Mouse (Mus musculus): ENCODE data around the gene Dnajb14. TPM values are rescaled to one million over a fixed set of nuclear protein-coding genes. Genes with fewer than 3 reads are reported as not detected.

Gene Dnajb14
- polyA plus RNA-seq, 1 experiment = 6.1 TPM

GRCm38 (mm10) chr3:137860394-137861170 lies 6.9 kb upstream of the Dnajb14 start:
- H3K4me1 ChIP-seq (ENCODE audit: control insufficient read depth, insufficient read depth, low read length) = no peaks in the 10 kb centered on the region
- H3K4me3 ChIP-seq (replicated peaks; ENCODE audit: extremely low read depth, low read depth, low read length) = no peak overlapping the region
- 49% methylated on average over 8 of the region's 8 CpGs for WGBS
- TF ChIP-seq CTCF (IDR thresholded peaks at IDR 0.05; ENCODE audit: insufficient read depth, low read length) = no peak
- TF ChIP-seq POLR2A (IDR thresholded peaks at IDR 0.05; ENCODE audit: borderline replicate concordance, extremely low read depth, low read depth, low read length) = no peak
- no peak for DNase-seq

DNA sequence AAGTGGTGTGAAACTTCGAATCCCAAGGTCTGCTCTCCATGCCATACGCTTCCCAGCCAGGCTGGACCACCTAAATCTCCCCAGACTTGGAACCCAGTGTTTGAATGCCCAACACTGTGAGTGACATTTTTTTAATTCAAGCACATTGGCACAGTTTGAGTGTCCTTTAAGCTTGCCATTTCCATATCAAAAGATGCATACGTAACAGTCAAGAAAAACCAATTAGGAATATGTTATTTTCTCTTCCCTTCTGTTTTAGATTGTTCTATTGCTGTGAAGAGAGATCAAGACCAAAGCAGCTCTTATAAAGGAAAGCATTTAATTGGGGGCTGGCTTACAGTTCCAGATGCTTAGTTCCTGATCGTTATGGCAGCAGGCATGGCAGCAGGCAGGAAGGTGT lies 6.0 kb upstream of the Dnajb14 start:
- TF ChIP-seq CTCF (IDR thresholded peaks at IDR 0.05; ENCODE audit: insufficient read depth, low read length) (no peak), POLR2A (IDR thresholded peaks at IDR 0.05; ENCODE audit: borderline replicate concordance, extremely low read depth, low read depth, low read length) (no peak)
- DNase-seq = no peak
- H3K4me1 ChIP-seq (ENCODE audit: control insufficient read depth, insufficient read depth, low read length) = no peaks in the 10 kb centered on the region
- H3K4me3 ChIP-seq (replicated peaks; ENCODE audit: extremely low read depth, low read depth, low read length) = no peak overlapping the region
- WGBS = 96% methylated on average over 4 of the region's 4 CpGs

DNA sequence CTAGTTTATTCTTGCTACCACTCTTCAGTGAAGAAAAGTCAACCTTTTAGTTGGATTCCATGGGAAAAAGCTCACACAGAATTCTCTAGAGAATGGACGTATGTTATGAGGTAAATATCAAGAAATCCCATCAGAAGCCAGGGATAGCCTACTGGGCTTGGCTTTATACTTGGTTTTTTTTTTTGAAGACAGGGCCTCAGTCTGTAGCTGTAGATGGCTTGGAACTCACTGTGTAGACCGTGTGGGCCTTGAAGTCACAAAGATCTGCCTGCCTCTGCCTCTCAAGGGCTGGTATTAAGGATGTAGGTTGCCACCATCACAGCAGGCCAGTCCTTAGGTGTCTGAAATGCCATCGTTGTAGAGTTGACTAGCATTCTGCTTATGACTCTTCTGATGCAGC lies 4.9 kb upstream of the Dnajb14 start:
- H3K4me1 ChIP-seq (ENCODE audit: control insufficient read depth, insufficient read depth, low read length) = no peaks in the 10 kb centered on the region
- WGBS = 97% methylated on average over 3 of the region's 3 CpGs
- TF ChIP-seq CTCF (IDR thresholded peaks at IDR 0.05; ENCODE audit: insufficient read depth, low read length) (no peak), POLR2A (IDR thresholded peaks at IDR 0.05; ENCODE audit: borderline replicate concordance, extremely low read depth, low read depth, low read length) (no peak)
- DNase-seq = no peak
- H3K4me3 ChIP-seq (replicated peaks; ENCODE audit: extremely low read depth, low read depth, low read length) = no peak overlapping the region

DNA sequence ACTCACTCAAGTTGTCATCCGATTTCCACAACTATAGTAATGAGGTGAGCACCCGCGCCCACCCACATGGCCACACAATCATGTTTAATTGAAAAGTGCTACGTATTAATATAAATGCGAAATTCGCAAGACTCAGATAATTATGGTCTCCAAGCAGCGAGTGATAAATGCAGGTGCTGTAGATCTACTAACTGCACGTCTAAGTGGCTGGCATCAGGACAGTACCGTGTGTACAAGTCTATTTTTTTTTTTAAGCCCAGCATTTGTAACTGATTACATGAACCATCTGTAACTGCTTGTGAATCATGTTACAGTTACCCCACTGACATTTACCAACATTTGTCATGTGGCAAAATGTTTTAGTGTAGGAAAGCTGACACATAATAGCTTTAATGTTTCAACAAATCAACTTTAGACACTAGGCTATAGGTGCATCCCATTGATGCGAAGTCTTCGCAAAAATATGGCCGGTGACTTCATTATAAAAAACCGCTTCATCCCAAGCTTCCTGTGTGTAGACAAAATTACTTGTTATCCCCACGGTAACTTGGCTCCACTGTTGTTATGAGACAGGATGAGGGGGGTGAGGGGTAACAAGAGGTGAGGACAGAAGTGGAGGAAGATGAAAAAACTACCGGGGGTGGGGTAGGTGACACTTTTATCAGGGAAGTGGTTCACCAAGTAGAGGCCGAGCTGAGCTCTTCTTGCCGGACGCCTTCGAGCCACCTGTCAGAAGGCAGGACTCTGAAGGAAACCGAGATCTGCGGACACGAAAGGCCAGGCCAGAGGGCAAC lies 3.9 kb upstream of the Dnajb14 start:
- peak overlapping the region; percentile 76 for H3K4me3 ChIP-seq (replicated peaks; ENCODE audit: extremely low read depth, low read depth, low read length)
- DNase-seq = no peak
- 32% methylated on average over 22 of the region's 22 CpGs for WGBS
- TF ChIP-seq CTCF (IDR thresholded peaks at IDR 0.05; ENCODE audit: insufficient read depth, low read length) (no peak), POLR2A (IDR thresholded peaks at IDR 0.05; ENCODE audit: borderline replicate concordance, extremely low read depth, low read depth, low read length) (no peak)
- peaks cover 4% of the 10 kb centered on the region; the same call in 1 of the 2 replicates for H3K4me1 ChIP-seq (ENCODE audit: control insufficient read depth, insufficient read depth, low read length)

- H3K4me1 ChIP-seq (ENCODE audit: control insufficient read depth, insufficient read depth, low read length) = peaks cover 4% of the 10 kb centered on the region; the same call in 1 of the 2 replicates
Measured at GRCm38 (mm10) chr3:137864124-137864987, 3.1 kb upstream of the Dnajb14 start, which contains the start of gene H2afz. H2afz (plus strand) TSS chr3:137864487.

GRCm38 (mm10) chr3:137864988-137865982 lies 2.2 kb upstream of the Dnajb14 start:
- TF ChIP-seq POLR2A (IDR thresholded peaks at IDR 0.05; ENCODE audit: borderline replicate concordance, extremely low read depth, low read depth, low read length) = no peak
- TF ChIP-seq CTCF (IDR thresholded peaks at IDR 0.05; ENCODE audit: insufficient read depth, low read length) = peak; percentile 88
- WGBS = under 1% methylated on average over 71 of the region's 74 CpGs
- Histone ChIP-seq H3K4me3 (replicated peaks; ENCODE audit: extremely low read depth, low read depth, low read length) (peak overlapping the region; percentile 80), H3K4me1 (ENCODE audit: control insufficient read depth, insufficient read depth, low read length) (peaks cover 4% of the 10 kb centered on the region; the same call in 1 of the 2 replicates)
- peak; percentile 80 for DNase-seq

More at GRCm38 (mm10) chr3:137864124-137864987, 3.1 kb upstream of the Dnajb14 start, which contains the start of gene H2afz:
- peak within 1 kb of the TSS; percentile 80 for H3K4me3 ChIP-seq (replicated peaks; ENCODE audit: extremely low read depth, low read depth, low read length)
- 2% methylated on average over 94 of the region's 115 CpGs for WGBS
- TF ChIP-seq CTCF (IDR thresholded peaks at IDR 0.05; ENCODE audit: insufficient read depth, low read length) (no peak), POLR2A (IDR thresholded peaks at IDR 0.05; ENCODE audit: borderline replicate concordance, extremely low read depth, low read depth, low read length) (peak; percentile 82; the same call in 1 of the 2 replicates)
- DNase-seq = peak; percentile 98

DNA sequence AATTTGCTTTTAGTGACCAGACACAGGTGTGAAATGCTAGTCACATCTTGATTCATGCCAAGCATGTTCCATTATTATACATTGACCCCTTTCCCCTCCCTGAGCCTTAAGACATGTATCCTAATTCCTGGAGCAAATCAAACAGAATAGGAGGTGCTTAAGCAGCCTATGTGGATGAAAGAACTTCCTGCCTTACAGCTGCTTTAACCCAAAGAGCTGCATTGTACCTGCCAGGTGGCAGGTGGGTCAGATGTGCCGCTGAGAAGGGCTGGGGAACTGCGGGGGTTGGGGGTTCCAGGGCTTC lies 390 bp upstream of the Dnajb14 start:
- DNase-seq = no peak
- TF ChIP-seq POLR2A (IDR thresholded peaks at IDR 0.05; ENCODE audit: borderline replicate concordance, extremely low read depth, low read depth, low read length) = no peak
- TF ChIP-seq CTCF (IDR thresholded peaks at IDR 0.05; ENCODE audit: insufficient read depth, low read length) = no peak

More for the DNA sequence above, 390 bp upstream of the Dnajb14 start:
- 8% methylated on average over 2 of the region's 2 CpGs for WGBS
- peak overlapping the region; percentile 93 for H3K4me3 ChIP-seq (replicated peaks; ENCODE audit: extremely low read depth, low read depth, low read length)
- H3K4me1 ChIP-seq (ENCODE audit: control insufficient read depth, insufficient read depth, low read length) = peaks cover 4% of the 10 kb centered on the region; the same call in 1 of the 2 replicates
